Mouse (Mus musculus) ES-Bruce4 (cell line): ENCODE results near the gene Cdhr5.

ENCODE experiments used
- CTCF ChIP-seq: IDR thresholded peaks from one replicate; pipeline ENCODE4 v1.8.1; 2011; ENCODE audit warnings: low read depth, low read length
- POLR2A ChIP-seq: IDR thresholded peaks from one replicate; pipeline ENCODE4 v1.8.1; 2011; ENCODE audit warnings: low read length; ENCODE audit not compliant: insufficient read depth

DNA sequence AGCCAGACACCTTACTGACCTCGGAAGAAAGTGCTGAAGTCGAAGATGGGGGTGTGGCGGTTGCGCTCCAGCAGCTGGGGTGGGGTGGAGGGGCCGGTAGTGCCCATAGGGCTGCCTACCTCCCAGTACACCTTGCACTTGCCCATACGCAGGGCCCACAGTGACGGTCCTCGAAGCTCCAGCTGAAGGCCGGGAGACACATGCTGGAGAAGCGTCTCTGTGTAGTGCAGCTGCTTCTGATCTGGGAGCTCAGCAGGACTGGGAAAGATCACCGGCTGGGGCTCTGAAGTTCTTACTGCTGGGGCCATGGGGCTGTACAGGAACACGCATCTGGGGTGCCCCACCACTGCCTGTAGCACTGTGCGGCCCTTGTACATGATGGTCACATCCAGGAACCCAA is 12.9 kb downstream of the Cdhr5 start:
- TF ChIP-seq CTCF (no peak), POLR2A (no peak)
